Mouse (Mus musculus): ENCODE results near the gene Galnt17. TPM values are rescaled to one million over a fixed set of nuclear protein-coding genes. Genes with fewer than 3 reads are reported as not detected.

Galnt17 gene
- polyA plus RNA-seq, 1 experiment from 2014 or later = 3.2 TPM

- Histone ChIP-seq H3K4me3 (no peak overlapping the region), H3K9ac (no peak overlapping the region), H3K36me3 (no peaks in the 10 kb centered on the region), H3K4me2 (replicated peaks) (no peak overlapping the region), H3K9me3 (peaks cover 7% of the 10 kb centered on the region), H3K27ac (no peak overlapping the region), H3K4me1 (0 out of 2 replicates have a peak, but pooled peaks cover 3% of the 10 kb centered on the region), H3K27me3 (no peaks in the 10 kb centered on the region)
- no peak for ATAC-seq (ENCODE audit: low FRiP score, low read depth)
- WGBS = 78% methylated on average over 5 of the region's 5 CpGs
These were observed 194.3 kb downstream of the Galnt17 start for GRCm38 (mm10) chr5:131113850-131114470.

- Histone ChIP-seq H3K9ac (no peak overlapping the region), H3K9me3 (peaks cover 14% of the 10 kb centered on the region), H3K4me1 (peaks cover 5% of the 10 kb centered on the region; the same call in 1 of the 2 replicates), H3K36me3 (no peaks in the 10 kb centered on the region), H3K4me3 (no peak overlapping the region), H3K4me2 (replicated peaks) (no peak overlapping the region), H3K27ac (no peak overlapping the region), H3K27me3 (no peaks in the 10 kb centered on the region)
- no peak for ATAC-seq (ENCODE audit: low FRiP score, low read depth)
- 93% methylated on average over 1 of the region's 1 CpGs for WGBS
These were observed 201.1 kb downstream of the Galnt17 start for GRCm38 (mm10) chr5:131107188-131107587.

- WGBS = 92% methylated on average over 4 of the region's 4 CpGs
- no peaks in the 10 kb centered on the region for H3K36me3 ChIP-seq
- peaks cover 11% of the 10 kb centered on the region for H3K9me3 ChIP-seq
- no peak overlapping the region for H3K27ac ChIP-seq
- peaks cover 5% of the 10 kb centered on the region; the same call in 1 of the 2 replicates for H3K4me1 ChIP-seq
- no peak for ATAC-seq (ENCODE audit: low FRiP score, low read depth)
- H3K9ac ChIP-seq = no peak overlapping the region
- no peaks in the 10 kb centered on the region for H3K27me3 ChIP-seq
- no peak overlapping the region for H3K4me2 ChIP-seq (replicated peaks)
- H3K4me3 ChIP-seq = no peak overlapping the region
These were observed 211.5 kb downstream of the Galnt17 start for GRCm38 (mm10) chr5:131096824-131097223.

GRCm38 (mm10) chr5:131095635-131096034, 212.7 kb downstream of the Galnt17 start:
- Histone ChIP-seq H3K4me2 (replicated peaks) (no peak overlapping the region), H3K9ac (no peak overlapping the region), H3K9me3 (peaks cover 11% of the 10 kb centered on the region), H3K4me1 (no peaks in the 10 kb centered on the region), H3K36me3 (no peaks in the 10 kb centered on the region), H3K27ac (no peak overlapping the region), H3K4me3 (no peak overlapping the region), H3K27me3 (no peaks in the 10 kb centered on the region)
- no peak for ATAC-seq (ENCODE audit: low FRiP score, low read depth)
- 98% methylated on average over 1 of the region's 1 CpGs for WGBS

GRCm38 (mm10) chr5:131094771-131095170, 213.5 kb downstream of the Galnt17 start:
- 61% methylated on average over 1 of the region's 1 CpGs for WGBS
- Histone ChIP-seq H3K27me3 (no peaks in the 10 kb centered on the region), H3K27ac (no peak overlapping the region), H3K36me3 (no peaks in the 10 kb centered on the region), H3K9ac (no peak overlapping the region), H3K4me2 (replicated peaks) (no peak overlapping the region), H3K4me1 (peaks cover 4% of the 10 kb centered on the region), H3K4me3 (no peak overlapping the region), H3K9me3 (peaks cover 11% of the 10 kb centered on the region)
- no peak for ATAC-seq (ENCODE audit: low FRiP score, low read depth)

- no peak overlapping the region for H3K9ac ChIP-seq
- H3K4me1 ChIP-seq = peaks cover 8% of the 10 kb centered on the region
- H3K27ac ChIP-seq = no peak overlapping the region
- H3K27me3 ChIP-seq = no peaks in the 10 kb centered on the region
- H3K9me3 ChIP-seq = peaks cover 11% of the 10 kb centered on the region
- H3K36me3 ChIP-seq = no peaks in the 10 kb centered on the region
- no peak for ATAC-seq (ENCODE audit: low FRiP score, low read depth)
- H3K4me2 ChIP-seq (replicated peaks) = no peak overlapping the region
- H3K4me3 ChIP-seq = no peak overlapping the region
- 67% methylated on average over 6 of the region's 6 CpGs for WGBS
These were observed 214.2 kb downstream of the Galnt17 start for GRCm38 (mm10) chr5:131094138-131094537.

- H3K27me3 ChIP-seq = no peaks in the 10 kb centered on the region
- peaks cover 13% of the 10 kb centered on the region for H3K4me1 ChIP-seq
- H3K9me3 ChIP-seq = no peaks in the 10 kb centered on the region
- no peak overlapping the region for H3K4me2 ChIP-seq (replicated peaks)
- WGBS = 19% methylated on average over 8 of the region's 8 CpGs
- no peak overlapping the region for H3K9ac ChIP-seq
- no peaks in the 10 kb centered on the region for H3K36me3 ChIP-seq
- H3K4me3 ChIP-seq = no peak overlapping the region
- peak; percentile 78 for ATAC-seq (ENCODE audit: low FRiP score, low read depth)
- H3K27ac ChIP-seq = no peak overlapping the region
These were observed 218.4 kb downstream of the Galnt17 start for GRCm38 (mm10) chr5:131089876-131090275.

GRCm38 (mm10) chr5:131088866-131089265, 219.4 kb downstream of the Galnt17 start:
- Histone ChIP-seq H3K27me3 (no peaks in the 10 kb centered on the region), H3K4me3 (no peak overlapping the region), H3K4me2 (replicated peaks) (peak overlapping the region; percentile 4; the same call in 1 of the 2 replicates), H3K4me1 (peaks cover 14% of the 10 kb centered on the region), H3K36me3 (no peaks in the 10 kb centered on the region), H3K9me3 (no peaks in the 10 kb centered on the region), H3K27ac (no peak overlapping the region), H3K9ac (no peak overlapping the region)
- peak; percentile 68; the same call in 1 of the 2 replicates for ATAC-seq (ENCODE audit: low FRiP score, low read depth)
- 40% methylated on average over 11 of the region's 11 CpGs for WGBS

GRCm38 (mm10) chr5:131083072-131083657, 225.1 kb downstream of the Galnt17 start:
- no peak overlapping the region for H3K27ac ChIP-seq
- WGBS = 18% methylated on average over 14 of the region's 14 CpGs
- 0 out of 2 replicates have a peak overlapping the region, but pooled peaks have one; percentile 2 for H3K4me2 ChIP-seq (replicated peaks)
- no peak overlapping the region for H3K4me3 ChIP-seq
- no peaks in the 10 kb centered on the region for H3K9me3 ChIP-seq
- no peak overlapping the region for H3K9ac ChIP-seq
- peaks cover 16% of the 10 kb centered on the region for H3K4me1 ChIP-seq
- ATAC-seq (ENCODE audit: low FRiP score, low read depth) = peak; percentile 74
- H3K27me3 ChIP-seq = peaks cover 3% of the 10 kb centered on the region; the same call in 1 of the 2 replicates
- no peaks in the 10 kb centered on the region for H3K36me3 ChIP-seq

GRCm38 (mm10) chr5:131077682-131078081, 230.6 kb downstream of the Galnt17 start:
- Histone ChIP-seq H3K36me3 (no peaks in the 10 kb centered on the region), H3K4me3 (no peak overlapping the region), H3K27me3 (peaks cover 3% of the 10 kb centered on the region; the same call in 1 of the 2 replicates), H3K9ac (no peak overlapping the region), H3K4me1 (0 out of 2 replicates have a peak, but pooled peaks cover 3% of the 10 kb centered on the region), H3K9me3 (no peaks in the 10 kb centered on the region), H3K4me2 (replicated peaks) (no peak overlapping the region), H3K27ac (no peak overlapping the region)
- no peak for ATAC-seq (ENCODE audit: low FRiP score, low read depth)
- 44% methylated on average over 1 of the region's 1 CpGs for WGBS

- WGBS = 92% methylated on average over 7 of the region's 7 CpGs
- no peak overlapping the region for H3K4me2 ChIP-seq (replicated peaks)
- no peak overlapping the region for H3K27ac ChIP-seq
- no peaks in the 10 kb centered on the region for H3K36me3 ChIP-seq
- no peak overlapping the region for H3K4me3 ChIP-seq
- H3K27me3 ChIP-seq = no peaks in the 10 kb centered on the region
- H3K9me3 ChIP-seq = no peaks in the 10 kb centered on the region
- H3K4me1 ChIP-seq = no peaks in the 10 kb centered on the region
- ATAC-seq (ENCODE audit: low FRiP score, low read depth) = no peak
- H3K9ac ChIP-seq = no peak overlapping the region
These were observed 232.5 kb downstream of the Galnt17 start for GRCm38 (mm10) chr5:131075795-131076194.

GRCm38 (mm10) chr5:131074295-131074694, 234.0 kb downstream of the Galnt17 start:
- H3K27me3 ChIP-seq = no peaks in the 10 kb centered on the region
- no peak for ATAC-seq (ENCODE audit: low FRiP score, low read depth)
- H3K9me3 ChIP-seq = no peaks in the 10 kb centered on the region
- 71% methylated on average over 4 of the region's 4 CpGs for WGBS
- H3K4me3 ChIP-seq = no peak overlapping the region
- H3K27ac ChIP-seq = no peak overlapping the region
- H3K4me2 ChIP-seq (replicated peaks) = no peak overlapping the region
- H3K9ac ChIP-seq = no peak overlapping the region
- no peaks in the 10 kb centered on the region for H3K36me3 ChIP-seq
- no peaks in the 10 kb centered on the region for H3K4me1 ChIP-seq
